Mouse (Mus musculus): ENCODE measurements around the gene Gm4981. TPM values are rescaled to one million over a fixed set of nuclear protein-coding genes. Genes with fewer than 3 reads are reported as not detected.

Gm4981 gene
- polyA plus RNA-seq, 1 experiment from 2014 or later = not detected

DNA sequence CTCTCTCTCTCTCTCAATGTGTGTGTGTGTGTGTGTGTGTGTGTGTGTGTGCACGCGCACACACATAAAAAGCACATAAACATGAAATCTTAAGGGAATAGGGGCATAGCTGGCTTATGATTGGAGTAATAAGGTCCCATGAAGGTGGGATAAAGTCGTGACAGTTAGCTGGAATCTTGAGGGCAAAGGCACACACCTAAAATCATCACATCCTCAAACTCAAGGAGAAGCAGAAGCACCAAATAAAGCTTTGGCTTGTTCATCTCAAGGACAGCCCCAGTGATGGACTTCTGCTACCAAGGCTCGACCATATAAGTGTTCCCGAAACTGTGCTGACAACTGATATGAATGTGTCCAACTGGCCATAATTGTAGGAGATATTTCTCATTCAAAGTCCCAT is 21.6 kb downstream of the Gm4981 start:
- Histone ChIP-seq H3K36me3 (ENCODE audit: control insufficient read depth, insufficient read depth, low read length) (no peaks in the 10 kb centered on the region), H3K4me3 (ENCODE audit: low read depth, low read length) (no peak overlapping the region), H3K27ac (ENCODE audit: low read length) (no peak overlapping the region), H3K9me3 (ENCODE audit: control insufficient read depth, low read depth, low read length) (peaks cover 4% of the 10 kb centered on the region; the same call in 1 of the 2 replicates), H3K4me1 (ENCODE audit: control insufficient read depth, insufficient read depth, low read length) (no peaks in the 10 kb centered on the region), H3K4me2 (replicated peaks; ENCODE audit: low read depth, low read length) (no peak overlapping the region), H3K9ac (replicated peaks; ENCODE audit: low read depth, low read length) (no peak overlapping the region), H3K27me3 (ENCODE audit: control insufficient read depth, insufficient read depth, low read length) (no peaks in the 10 kb centered on the region)
- no peak for ATAC-seq (ENCODE audit: insufficient number of reproducible peaks, insufficient read depth, low FRiP score, low read depth)
- WGBS = 77% methylated on average over 5 of the region's 5 CpGs

DNA sequence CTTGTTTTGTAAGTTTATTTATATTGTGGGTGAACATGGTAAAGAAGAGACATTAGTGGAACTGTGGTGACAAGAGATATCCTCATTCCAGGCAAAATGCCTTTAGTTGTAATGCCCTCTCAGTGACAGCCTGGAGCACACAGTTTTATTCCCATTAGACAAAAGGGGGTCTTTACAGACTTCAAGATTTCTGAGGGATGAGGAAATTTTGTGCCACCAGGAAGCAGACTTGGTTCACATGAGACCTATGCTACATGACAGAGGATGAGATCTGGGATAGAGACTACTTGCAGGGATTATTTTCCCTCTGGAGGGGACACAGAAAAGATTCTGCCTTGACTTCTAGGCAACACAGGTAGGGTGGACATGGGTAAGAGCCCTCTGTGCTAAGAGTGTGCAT is 22.0 kb downstream of the Gm4981 start:
- no peak for ATAC-seq (ENCODE audit: insufficient number of reproducible peaks, insufficient read depth, low FRiP score, low read depth)
- Histone ChIP-seq H3K27ac (ENCODE audit: low read length) (no peak overlapping the region), H3K27me3 (ENCODE audit: control insufficient read depth, insufficient read depth, low read length) (no peaks in the 10 kb centered on the region), H3K9ac (replicated peaks; ENCODE audit: low read depth, low read length) (no peak overlapping the region), H3K9me3 (ENCODE audit: control insufficient read depth, low read depth, low read length) (peaks cover 4% of the 10 kb centered on the region; the same call in 1 of the 2 replicates), H3K4me1 (ENCODE audit: control insufficient read depth, insufficient read depth, low read length) (no peaks in the 10 kb centered on the region), H3K36me3 (ENCODE audit: control insufficient read depth, insufficient read depth, low read length) (no peaks in the 10 kb centered on the region), H3K4me2 (replicated peaks; ENCODE audit: low read depth, low read length) (no peak overlapping the region), H3K4me3 (ENCODE audit: low read depth, low read length) (no peak overlapping the region)

DNA sequence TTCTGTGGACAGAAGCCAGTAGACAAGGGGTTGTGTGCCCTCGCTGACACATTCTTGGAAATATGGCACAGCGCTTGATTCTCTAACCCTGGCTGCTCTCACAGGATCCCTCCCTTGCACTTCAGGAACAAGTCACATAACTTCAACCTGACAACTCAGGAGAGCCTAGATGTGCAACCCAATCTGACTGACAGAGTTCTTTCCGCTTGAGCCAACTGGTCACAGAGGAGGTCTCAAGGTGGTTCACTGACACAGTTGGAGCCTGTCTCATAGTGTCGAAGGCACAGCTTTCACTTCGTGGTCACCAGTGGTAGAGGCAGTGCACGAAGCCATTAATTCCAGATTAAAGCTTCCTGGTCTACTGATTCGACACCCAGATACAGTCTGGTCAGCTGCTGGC is 24.3 kb downstream of the Gm4981 start:
- no peak overlapping the region for H3K4me2 ChIP-seq (replicated peaks; ENCODE audit: low read depth, low read length)
- H3K9ac ChIP-seq (replicated peaks; ENCODE audit: low read depth, low read length) = no peak overlapping the region
- no peak overlapping the region for H3K27ac ChIP-seq (ENCODE audit: low read length)
- H3K4me1 ChIP-seq (ENCODE audit: control insufficient read depth, insufficient read depth, low read length) = no peaks in the 10 kb centered on the region
- H3K27me3 ChIP-seq (ENCODE audit: control insufficient read depth, insufficient read depth, low read length) = no peaks in the 10 kb centered on the region
- no peak for ATAC-seq (ENCODE audit: insufficient number of reproducible peaks, insufficient read depth, low FRiP score, low read depth)
- no peaks in the 10 kb centered on the region for H3K36me3 ChIP-seq (ENCODE audit: control insufficient read depth, insufficient read depth, low read length)
- H3K4me3 ChIP-seq (ENCODE audit: low read depth, low read length) = no peak overlapping the region
- peaks cover 3% of the 10 kb centered on the region; the same call in 1 of the 2 replicates for H3K9me3 ChIP-seq (ENCODE audit: control insufficient read depth, low read depth, low read length)
- WGBS = 78% methylated on average over 7 of the region's 7 CpGs

DNA sequence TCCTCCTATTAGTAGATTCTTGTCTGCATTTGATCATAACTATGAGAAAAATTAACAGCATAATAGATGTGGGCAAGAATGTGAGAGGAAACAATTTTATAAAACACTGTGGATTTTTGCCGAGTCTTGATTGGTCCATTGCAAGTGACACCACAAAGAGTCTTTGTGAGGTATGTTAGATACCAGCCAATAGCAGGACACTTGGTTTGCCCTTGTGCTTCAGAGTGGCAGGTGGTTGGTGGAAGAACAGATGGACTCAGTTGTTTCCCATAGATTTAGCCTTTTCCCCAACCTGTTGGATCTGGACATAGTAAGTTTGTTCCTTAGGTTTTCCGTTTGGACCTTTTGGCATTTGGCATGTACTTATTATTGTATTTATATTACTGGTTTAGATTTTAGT is 25.3 kb downstream of the Gm4981 start:
- H3K9me3 ChIP-seq (ENCODE audit: control insufficient read depth, low read depth, low read length) = no peaks in the 10 kb centered on the region
- no peak overlapping the region for H3K4me2 ChIP-seq (replicated peaks; ENCODE audit: low read depth, low read length)
- no peak overlapping the region for H3K27ac ChIP-seq (ENCODE audit: low read length)
- 87% methylated on average over 2 of the region's 2 CpGs for WGBS
- H3K27me3 ChIP-seq (ENCODE audit: control insufficient read depth, insufficient read depth, low read length) = no peaks in the 10 kb centered on the region
- H3K4me3 ChIP-seq (ENCODE audit: low read depth, low read length) = no peak overlapping the region
- H3K9ac ChIP-seq (replicated peaks; ENCODE audit: low read depth, low read length) = no peak overlapping the region
- no peaks in the 10 kb centered on the region for H3K4me1 ChIP-seq (ENCODE audit: control insufficient read depth, insufficient read depth, low read length)
- no peak for ATAC-seq (ENCODE audit: insufficient number of reproducible peaks, insufficient read depth, low FRiP score, low read depth)
- no peaks in the 10 kb centered on the region for H3K36me3 ChIP-seq (ENCODE audit: control insufficient read depth, insufficient read depth, low read length)

DNA sequence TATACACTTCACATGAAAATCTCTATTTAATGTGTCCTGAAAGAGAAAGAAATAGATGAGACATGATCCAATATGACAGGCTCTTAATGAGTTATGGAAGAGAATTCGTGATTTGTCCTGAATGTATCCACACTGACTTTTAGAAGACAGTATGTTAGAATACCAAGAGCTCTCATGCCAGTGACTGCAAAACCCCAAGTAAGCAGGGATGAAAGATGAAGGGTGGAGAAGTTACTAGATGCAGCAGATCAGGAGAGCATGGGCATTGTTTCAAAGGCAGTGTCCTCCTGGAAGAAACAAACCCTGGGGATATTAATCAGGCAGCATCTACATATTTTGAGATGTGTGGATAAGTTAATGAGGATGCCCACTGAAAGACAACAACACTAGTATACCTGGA is 26.0 kb downstream of the Gm4981 start:
- H3K27me3 ChIP-seq (ENCODE audit: control insufficient read depth, insufficient read depth, low read length) = no peaks in the 10 kb centered on the region
- no peaks in the 10 kb centered on the region for H3K36me3 ChIP-seq (ENCODE audit: control insufficient read depth, insufficient read depth, low read length)
- no peak for ATAC-seq (ENCODE audit: insufficient number of reproducible peaks, insufficient read depth, low FRiP score, low read depth)
- no peak overlapping the region for H3K4me2 ChIP-seq (replicated peaks; ENCODE audit: low read depth, low read length)
- H3K4me3 ChIP-seq (ENCODE audit: low read depth, low read length) = no peak overlapping the region
- H3K9me3 ChIP-seq (ENCODE audit: control insufficient read depth, low read depth, low read length) = no peaks in the 10 kb centered on the region
- no peak overlapping the region for H3K27ac ChIP-seq (ENCODE audit: low read length)
- H3K9ac ChIP-seq (replicated peaks; ENCODE audit: low read depth, low read length) = no peak overlapping the region
- no peaks in the 10 kb centered on the region for H3K4me1 ChIP-seq (ENCODE audit: control insufficient read depth, insufficient read depth, low read length)
- 59% methylated on average over 1 of the region's 1 CpGs for WGBS

DNA sequence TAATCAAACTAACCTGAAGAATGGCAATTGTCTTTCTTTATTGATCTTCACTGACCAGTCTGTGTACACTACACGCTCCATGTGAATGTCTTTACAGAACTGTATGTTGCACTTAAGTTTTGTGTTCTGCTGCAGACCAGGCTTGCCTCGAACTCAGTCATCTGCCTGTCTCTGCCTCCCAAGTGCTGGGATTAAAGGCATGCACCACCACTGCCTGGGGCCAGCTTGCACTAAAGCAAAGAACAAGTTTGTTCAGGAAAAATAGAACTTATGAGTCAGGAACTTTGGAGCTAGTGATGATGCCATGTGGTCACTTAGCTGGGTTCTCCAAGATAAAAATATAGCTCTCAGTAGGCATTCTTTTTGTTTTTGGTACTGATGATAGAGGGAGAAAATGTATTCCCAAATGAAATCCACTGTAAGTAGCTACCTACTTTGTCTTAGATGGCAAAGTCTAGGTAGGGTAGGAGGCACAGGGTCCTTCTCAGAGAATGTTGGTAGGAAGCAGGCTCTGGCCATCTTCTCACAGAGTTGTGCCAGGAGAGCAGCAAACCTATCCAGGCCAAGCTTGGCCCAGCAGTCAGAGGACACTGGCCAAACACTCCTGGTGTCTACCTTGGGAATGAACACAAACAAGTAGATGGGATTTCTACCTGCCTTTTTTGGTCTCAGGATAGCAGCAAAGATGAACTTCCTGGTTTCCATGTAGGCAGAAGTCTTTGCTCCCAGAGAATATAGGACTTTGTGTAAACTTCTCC is 26.6 kb downstream of the Gm4981 start:
- Histone ChIP-seq H3K4me3 (ENCODE audit: low read depth, low read length) (no peak overlapping the region), H3K4me2 (replicated peaks; ENCODE audit: low read depth, low read length) (no peak overlapping the region), H3K9ac (replicated peaks; ENCODE audit: low read depth, low read length) (no peak overlapping the region), H3K4me1 (ENCODE audit: control insufficient read depth, insufficient read depth, low read length) (no peaks in the 10 kb centered on the region), H3K27me3 (ENCODE audit: control insufficient read depth, insufficient read depth, low read length) (no peaks in the 10 kb centered on the region), H3K9me3 (ENCODE audit: control insufficient read depth, low read depth, low read length) (no peaks in the 10 kb centered on the region), H3K27ac (ENCODE audit: low read length) (no peak overlapping the region), H3K36me3 (ENCODE audit: control insufficient read depth, insufficient read depth, low read length) (no peaks in the 10 kb centered on the region)
- ATAC-seq (ENCODE audit: insufficient number of reproducible peaks, insufficient read depth, low FRiP score, low read depth) = no peak
- 66% methylated on average over 2 of the region's 2 CpGs for WGBS

DNA sequence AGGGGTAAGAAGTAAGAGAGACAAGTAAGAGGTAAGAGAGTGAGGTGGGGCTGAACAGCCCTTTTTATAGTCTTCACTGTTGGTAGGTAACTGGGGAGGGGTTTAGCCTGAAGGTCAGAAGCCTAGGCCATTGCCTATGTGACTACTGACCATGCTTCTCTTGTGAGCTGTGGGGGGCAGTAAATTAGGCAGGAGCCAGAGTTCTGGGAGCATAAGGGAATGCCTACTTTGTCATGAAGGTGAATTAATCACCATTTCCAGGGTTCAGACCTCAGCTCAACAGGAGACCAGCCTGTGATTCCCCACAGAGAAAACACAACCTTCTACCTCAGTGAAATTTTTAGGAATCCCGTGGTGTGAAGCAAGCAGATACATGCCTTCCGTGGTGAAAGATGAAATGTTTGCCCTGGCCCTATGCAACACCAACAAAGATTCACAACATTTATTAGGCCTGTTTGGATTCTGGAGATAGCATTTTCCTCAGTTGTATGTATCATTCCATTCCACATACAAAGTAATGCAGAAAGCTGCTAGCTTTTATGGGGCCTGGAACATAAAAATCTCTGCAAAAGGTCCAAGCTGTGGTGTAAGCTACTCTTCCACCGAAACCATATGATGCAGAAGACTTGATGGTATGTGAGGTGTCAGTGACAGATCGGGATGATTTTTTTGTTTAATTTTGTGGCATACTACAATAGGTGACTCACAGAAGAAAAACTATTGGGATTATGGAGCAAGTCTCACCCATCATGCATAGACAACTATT is 29.7 kb downstream of the Gm4981 start:
- no peaks in the 10 kb centered on the region for H3K36me3 ChIP-seq (ENCODE audit: control insufficient read depth, insufficient read depth, low read length)
- H3K27me3 ChIP-seq (ENCODE audit: control insufficient read depth, insufficient read depth, low read length) = no peaks in the 10 kb centered on the region
- H3K9ac ChIP-seq (replicated peaks; ENCODE audit: low read depth, low read length) = no peak overlapping the region
- no peak overlapping the region for H3K4me2 ChIP-seq (replicated peaks; ENCODE audit: low read depth, low read length)
- WGBS = 86% methylated on average over 4 of the region's 4 CpGs
- no peak overlapping the region for H3K4me3 ChIP-seq (ENCODE audit: low read depth, low read length)
- H3K27ac ChIP-seq (ENCODE audit: low read length) = no peak overlapping the region
- no peaks in the 10 kb centered on the region for H3K9me3 ChIP-seq (ENCODE audit: control insufficient read depth, low read depth, low read length)
- no peak for ATAC-seq (ENCODE audit: insufficient number of reproducible peaks, insufficient read depth, low FRiP score, low read depth)
- H3K4me1 ChIP-seq (ENCODE audit: control insufficient read depth, insufficient read depth, low read length) = no peaks in the 10 kb centered on the region

DNA sequence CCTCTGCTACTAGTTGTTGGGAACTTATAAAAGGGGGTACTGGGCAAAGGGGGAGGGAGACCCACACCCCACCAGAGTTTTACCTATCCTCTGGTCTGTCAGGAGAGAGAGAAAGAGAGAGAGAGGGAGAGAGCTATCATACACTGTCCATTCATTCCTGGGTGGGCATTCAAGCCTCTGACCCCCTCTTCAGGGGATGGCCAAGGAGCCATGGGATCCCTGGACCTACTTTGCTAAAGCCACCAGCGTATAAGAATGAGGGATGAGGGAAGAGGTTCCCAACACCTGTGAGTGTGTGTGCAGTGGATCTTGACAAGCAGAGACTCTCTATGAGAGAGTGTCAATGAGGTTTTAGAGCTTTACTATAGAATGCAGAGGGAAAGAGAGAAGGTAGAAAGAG is 30.5 kb downstream of the Gm4981 start:
- ATAC-seq (ENCODE audit: insufficient number of reproducible peaks, insufficient read depth, low FRiP score, low read depth) = no peak
- 26% methylated on average over 1 of the region's 1 CpGs for WGBS
- Histone ChIP-seq H3K4me1 (ENCODE audit: control insufficient read depth, insufficient read depth, low read length) (no peaks in the 10 kb centered on the region), H3K9ac (replicated peaks; ENCODE audit: low read depth, low read length) (no peak overlapping the region), H3K27me3 (ENCODE audit: control insufficient read depth, insufficient read depth, low read length) (no peaks in the 10 kb centered on the region), H3K36me3 (ENCODE audit: control insufficient read depth, insufficient read depth, low read length) (no peaks in the 10 kb centered on the region), H3K4me3 (ENCODE audit: low read depth, low read length) (no peak overlapping the region), H3K4me2 (replicated peaks; ENCODE audit: low read depth, low read length) (no peak overlapping the region), H3K27ac (ENCODE audit: low read length) (no peak overlapping the region), H3K9me3 (ENCODE audit: control insufficient read depth, low read depth, low read length) (no peaks in the 10 kb centered on the region)

Measured in stomach, embryonic 14.5 days (tissue).